24 mouse cellular contexts compared by ENCODE assay signal in genomic region chr13:57152787-57153186, GRCm38 (mm10).
"Had no signal": no experiment of that assay in that cellular context is flagged by ENCODE, and none has a peak within 500 bp of the region (broad histone marks: within the 10 kb centered on the region; RNA-seq: fewer than 3 reads in every experiment).

No protein-coding gene starts in this region.

- H3K9me3 ChIP-seq: heart, embryonic 10.5 days; heart, embryonic 12.5 days; hindbrain, embryonic 10.5 days; hindbrain, embryonic 12.5 days; intestine, embryonic 15.5 days; limb, embryonic 13.5 days; limb, embryonic 15.5 days; liver, embryonic 13.5 days had no signal

- H3K36me3 ChIP-seq: heart, embryonic 10.5 days; heart, embryonic 12.5 days; hindbrain, embryonic 10.5 days; hindbrain, embryonic 12.5 days; intestine, embryonic 15.5 days; limb, embryonic 13.5 days; limb, embryonic 15.5 days; liver, embryonic 13.5 days had no signal

- H3K27ac ChIP-seq: heart, embryonic 10.5 days; hindbrain, embryonic 10.5 days; hindbrain, embryonic 12.5 days; hindbrain, embryonic 14.5 days; intestine, embryonic 15.5 days; limb, embryonic 13.5 days; limb, embryonic 15.5 days; liver, embryonic 13.5 days had no signal

- H3K4me3 ChIP-seq: heart, embryonic 10.5 days; heart, embryonic 12.5 days; hindbrain, embryonic 10.5 days; hindbrain, embryonic 12.5 days; intestine, embryonic 15.5 days; limb, embryonic 13.5 days; limb, embryonic 15.5 days; liver, embryonic 13.5 days had no signal

- H3K9ac ChIP-seq: heart, embryonic 12.5 days; hindbrain, embryonic 12.5 days; hindbrain, embryonic 14.5 days; intestine, embryonic 15.5 days; limb, embryonic 13.5 days; limb, embryonic 15.5 days; liver, embryonic 13.5 days had no signal

- H3K27me3 ChIP-seq: heart, embryonic 12.5 days; hindbrain, embryonic 12.5 days; intestine, embryonic 15.5 days; limb, embryonic 13.5 days; limb, embryonic 15.5 days; liver, embryonic 13.5 days had no signal

- H3K4me2 ChIP-seq: heart, embryonic 12.5 days; hindbrain, embryonic 12.5 days; hindbrain, embryonic 14.5 days; intestine, embryonic 15.5 days; limb, embryonic 13.5 days; limb, embryonic 15.5 days; liver, embryonic 13.5 days had no signal

- ATAC-seq: hindbrain, embryonic 16.5 days; inflammation-experienced regulatory T-cells, adult 6 months; intestine, embryonic 15.5 days; intestine, postnatal 0 days had no signal

- DNase-seq: gastrocnemius, postnatal 14 days; heart, adult 18-20 months; heart, postnatal 10 days; heart, postnatal 4 days; kidney, adult 18-20 months; kidney, adult 8-10 months; kidney, postnatal 10 days; kidney, postnatal 25 days; kidney, postnatal 4 days; layer of hippocampus, adult 9-11 months; layer of hippocampus, postnatal 36 days; left cerebral cortex, postnatal 4 days; liver, embryonic 13.5 days had no signal

- H3K4me1 ChIP-seq: heart, embryonic 10.5 days; heart, embryonic 12.5 days; intestine, embryonic 15.5 days; limb, embryonic 15.5 days; liver, embryonic 13.5 days had no signal
